Mouse (Mus musculus): ENCODE data around the gene Lrrtm4. TPM values are rescaled to one million over a fixed set of nuclear protein-coding genes. Genes with fewer than 3 reads are reported as not detected.

The Lrrtm4 gene
- polyA plus RNA-seq, 1 experiment from 2014 or later: 1.1 TPM

GRCm38 (mm10) chr6:80554991-80555390, 536.3 kb downstream of the Lrrtm4 start:
- ATAC-seq (ENCODE audit: insufficient read depth, low FRiP score): no peak
- H3K4me3 ChIP-seq (replicated peaks; ENCODE audit: low read length): no peak overlapping the region
- no peaks in the 10 kb centered on the region for H3K27me3 ChIP-seq (ENCODE audit: control insufficient read depth, insufficient read depth, low read length)
- H3K27ac ChIP-seq (ENCODE audit: low read length): no peak overlapping the region
- no peaks in the 10 kb centered on the region for H3K36me3 ChIP-seq (ENCODE audit: control insufficient read depth, insufficient read depth, low read length)
- H3K9ac ChIP-seq (ENCODE audit: low read length): no peak overlapping the region
- no peaks in the 10 kb centered on the region for H3K4me1 ChIP-seq (ENCODE audit: control insufficient read depth, insufficient read depth, low read length)
- no peak overlapping the region for H3K4me2 ChIP-seq (ENCODE audit: low read depth, low read length)
- H3K9me3 ChIP-seq (replicated peaks; ENCODE audit: control insufficient read depth, low read length): no peaks in the 10 kb centered on the region

DNA sequence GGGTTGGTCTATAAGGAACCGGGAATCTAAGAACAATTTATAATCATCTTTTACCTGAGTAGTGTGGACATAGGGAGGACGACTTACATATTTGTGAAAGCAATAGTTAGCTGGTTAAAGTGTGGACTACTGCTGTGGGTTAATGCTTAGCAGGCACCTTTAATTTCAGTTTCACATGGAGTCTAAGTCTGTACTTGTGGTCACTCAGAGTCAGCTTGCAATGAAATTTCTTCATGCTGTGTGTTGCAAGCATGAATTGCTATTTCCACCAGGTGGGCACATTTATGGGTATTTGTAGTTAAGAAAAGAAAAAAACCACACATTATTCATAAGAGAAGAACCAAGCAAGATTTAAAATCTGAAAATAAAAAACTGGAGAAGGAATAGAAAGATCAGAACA, 558.5 kb downstream of the Lrrtm4 start:
- ATAC-seq (ENCODE audit: insufficient read depth, low FRiP score): no peak
- WGBS: 83% methylated on average over 2 of the region's 2 CpGs
- no peak overlapping the region for H3K27ac ChIP-seq (ENCODE audit: low read length)
- no peaks in the 10 kb centered on the region for H3K27me3 ChIP-seq (ENCODE audit: control insufficient read depth, insufficient read depth, low read length)
- no peaks in the 10 kb centered on the region for H3K9me3 ChIP-seq (replicated peaks; ENCODE audit: control insufficient read depth, low read length)
- H3K4me3 ChIP-seq (replicated peaks; ENCODE audit: low read length): no peak overlapping the region
- H3K9ac ChIP-seq (ENCODE audit: low read length): no peak overlapping the region
- no peak overlapping the region for H3K4me2 ChIP-seq (ENCODE audit: low read depth, low read length)
- no peaks in the 10 kb centered on the region for H3K36me3 ChIP-seq (ENCODE audit: control insufficient read depth, insufficient read depth, low read length)
- no peaks in the 10 kb centered on the region for H3K4me1 ChIP-seq (ENCODE audit: control insufficient read depth, insufficient read depth, low read length)

GRCm38 (mm10) chr6:80582225-80582624, 563.5 kb downstream of the Lrrtm4 start:
- H3K4me1 ChIP-seq (ENCODE audit: control insufficient read depth, insufficient read depth, low read length): no peaks in the 10 kb centered on the region

GRCm38 (mm10) chr6:80589776-80590175, 571.1 kb downstream of the Lrrtm4 start:
- H3K4me1 ChIP-seq (ENCODE audit: control insufficient read depth, insufficient read depth, low read length): no peaks in the 10 kb centered on the region
- H3K9me3 ChIP-seq (replicated peaks; ENCODE audit: control insufficient read depth, low read length): no peaks in the 10 kb centered on the region
- no peak overlapping the region for H3K4me3 ChIP-seq (replicated peaks; ENCODE audit: low read length)
- no peak overlapping the region for H3K9ac ChIP-seq (ENCODE audit: low read length)
- ATAC-seq (ENCODE audit: insufficient read depth, low FRiP score): no peak
- H3K27ac ChIP-seq (ENCODE audit: low read length): no peak overlapping the region
- H3K4me2 ChIP-seq (ENCODE audit: low read depth, low read length): no peak overlapping the region
- 67% methylated on average over 1 of the region's 1 CpGs for WGBS
- H3K27me3 ChIP-seq (ENCODE audit: control insufficient read depth, insufficient read depth, low read length): no peaks in the 10 kb centered on the region
- no peaks in the 10 kb centered on the region for H3K36me3 ChIP-seq (ENCODE audit: control insufficient read depth, insufficient read depth, low read length)

More at GRCm38 (mm10) chr6:80582225-80582624, 563.5 kb downstream of the Lrrtm4 start:
- no peaks in the 10 kb centered on the region for H3K27me3 ChIP-seq (ENCODE audit: control insufficient read depth, insufficient read depth, low read length)
- no peaks in the 10 kb centered on the region for H3K36me3 ChIP-seq (ENCODE audit: control insufficient read depth, insufficient read depth, low read length)
- no peaks in the 10 kb centered on the region for H3K9me3 ChIP-seq (replicated peaks; ENCODE audit: control insufficient read depth, low read length)
- H3K27ac ChIP-seq (ENCODE audit: low read length): no peak overlapping the region
- WGBS: 85% methylated on average over 1 of the region's 1 CpGs
- ATAC-seq (ENCODE audit: insufficient read depth, low FRiP score): no peak
- H3K4me3 ChIP-seq (replicated peaks; ENCODE audit: low read length): no peak overlapping the region
- no peak overlapping the region for H3K4me2 ChIP-seq (ENCODE audit: low read depth, low read length)
- no peak overlapping the region for H3K9ac ChIP-seq (ENCODE audit: low read length)

DNA sequence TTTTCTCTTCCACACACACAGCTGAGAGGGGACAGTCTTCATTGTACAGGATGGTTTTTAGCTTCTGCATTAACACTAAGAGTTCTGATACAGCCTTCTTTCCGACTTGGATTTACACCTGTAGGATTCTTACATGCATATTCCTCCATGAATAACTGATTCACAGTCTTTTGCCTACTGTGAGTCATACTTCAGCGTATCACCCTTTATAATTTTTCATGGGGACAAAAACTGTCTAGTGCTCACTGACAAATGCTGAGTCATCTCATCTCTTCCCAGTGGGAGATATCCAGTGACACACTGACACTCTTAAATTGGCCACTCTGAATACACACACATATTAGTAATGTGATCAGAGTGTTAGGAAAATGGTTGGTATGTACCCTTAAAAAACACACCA, 600.8 kb downstream of the Lrrtm4 start:
- WGBS: 80% methylated on average over 2 of the region's 2 CpGs
- no peaks in the 10 kb centered on the region for H3K36me3 ChIP-seq (ENCODE audit: control insufficient read depth, insufficient read depth, low read length)
- no peak overlapping the region for H3K4me2 ChIP-seq (ENCODE audit: low read depth, low read length)
- no peaks in the 10 kb centered on the region for H3K4me1 ChIP-seq (ENCODE audit: control insufficient read depth, insufficient read depth, low read length)
- no peak overlapping the region for H3K27ac ChIP-seq (ENCODE audit: low read length)
- ATAC-seq (ENCODE audit: insufficient read depth, low FRiP score): no peak
- H3K4me3 ChIP-seq (replicated peaks; ENCODE audit: low read length): no peak overlapping the region
- no peak overlapping the region for H3K9ac ChIP-seq (ENCODE audit: low read length)
- H3K9me3 ChIP-seq (replicated peaks; ENCODE audit: control insufficient read depth, low read length): no peaks in the 10 kb centered on the region
- H3K27me3 ChIP-seq (ENCODE audit: control insufficient read depth, insufficient read depth, low read length): no peaks in the 10 kb centered on the region

DNA sequence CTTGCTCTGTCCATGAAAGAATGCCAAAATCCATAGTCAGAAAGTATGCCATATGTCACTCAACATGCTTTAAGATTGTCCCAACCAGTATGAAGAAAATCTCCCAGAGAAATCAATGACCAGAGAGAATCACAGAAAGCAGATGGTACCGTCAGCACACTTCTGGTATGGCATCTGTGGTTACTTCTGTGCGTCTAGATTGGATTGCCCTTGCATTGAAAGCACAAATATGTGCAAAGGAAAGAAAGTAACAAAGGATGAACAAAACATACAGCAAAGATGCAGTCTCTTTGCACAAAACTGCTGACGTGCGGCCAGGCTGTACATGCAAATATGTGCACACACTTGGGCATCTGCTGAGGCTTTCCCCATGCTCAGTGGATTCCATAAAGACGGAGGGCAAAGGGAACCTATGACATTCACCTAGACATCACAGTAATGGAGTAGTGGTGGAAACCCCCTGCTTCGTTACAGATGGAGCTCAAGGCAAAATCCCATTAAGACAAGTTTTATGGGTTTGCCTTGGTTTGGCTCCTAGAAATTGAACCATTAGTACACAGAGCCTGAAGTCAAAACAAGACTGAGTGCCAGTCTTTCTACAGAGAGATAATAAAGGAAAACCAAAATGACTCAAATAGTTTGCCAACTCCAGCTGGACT, 604.1 kb downstream of the Lrrtm4 start:
- Histone ChIP-seq H3K27ac (ENCODE audit: low read length) (no peak overlapping the region), H3K9me3 (replicated peaks; ENCODE audit: control insufficient read depth, low read length) (no peaks in the 10 kb centered on the region), H3K27me3 (ENCODE audit: control insufficient read depth, insufficient read depth, low read length) (no peaks in the 10 kb centered on the region), H3K4me1 (ENCODE audit: control insufficient read depth, insufficient read depth, low read length) (no peaks in the 10 kb centered on the region), H3K36me3 (ENCODE audit: control insufficient read depth, insufficient read depth, low read length) (no peaks in the 10 kb centered on the region), H3K4me2 (ENCODE audit: low read depth, low read length) (no peak overlapping the region), H3K4me3 (replicated peaks; ENCODE audit: low read length) (no peak overlapping the region), H3K9ac (ENCODE audit: low read length) (no peak overlapping the region)
- ATAC-seq (ENCODE audit: insufficient read depth, low FRiP score): no peak
- 88% methylated on average over 6 of the region's 6 CpGs for WGBS

DNA sequence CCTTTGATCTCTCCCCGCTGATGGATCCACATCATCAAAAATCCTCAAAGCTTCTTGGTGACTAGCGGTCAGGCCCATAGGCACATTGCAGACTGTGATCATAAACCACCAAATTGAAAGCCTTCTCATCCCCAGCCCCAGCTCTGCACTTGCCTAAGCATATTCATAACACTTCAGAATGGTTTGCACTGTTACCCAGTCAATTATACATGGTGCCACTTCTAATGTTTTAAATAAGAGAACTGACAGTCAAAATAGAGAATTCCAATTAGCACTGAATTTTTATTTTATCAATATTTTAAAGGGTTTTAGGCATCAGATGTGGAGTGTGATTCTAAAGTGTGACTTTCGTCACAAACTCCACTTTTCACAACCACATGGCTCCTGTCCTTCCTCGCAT, 606.8 kb downstream of the Lrrtm4 start:
- H3K27ac ChIP-seq (ENCODE audit: low read length): no peak overlapping the region

DNA sequence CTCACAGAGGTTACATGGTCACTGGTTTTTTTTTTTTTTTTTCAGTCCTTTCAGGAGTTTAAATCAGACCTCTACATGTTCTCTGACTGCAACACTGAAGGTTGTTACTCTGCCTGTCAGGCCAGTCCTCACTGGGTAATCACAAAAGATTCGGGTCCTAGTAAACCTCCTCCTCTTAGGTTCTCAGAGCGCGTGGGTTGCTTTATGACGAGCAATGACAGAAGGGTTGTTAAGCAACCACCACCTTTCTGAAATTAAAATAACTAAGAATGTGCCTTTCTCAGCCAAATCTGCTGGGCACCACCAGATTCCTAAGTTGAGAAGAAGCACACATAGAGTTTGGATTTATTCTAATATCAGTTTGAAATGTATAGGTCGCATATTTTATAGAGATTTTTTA, 644.1 kb downstream of the Lrrtm4 start:
- no peak for ATAC-seq (ENCODE audit: insufficient read depth, low FRiP score)
- Histone ChIP-seq H3K27ac (ENCODE audit: low read length) (no peak overlapping the region), H3K9ac (ENCODE audit: low read length) (no peak overlapping the region), H3K36me3 (ENCODE audit: control insufficient read depth, insufficient read depth, low read length) (no peaks in the 10 kb centered on the region), H3K27me3 (ENCODE audit: control insufficient read depth, insufficient read depth, low read length) (no peaks in the 10 kb centered on the region), H3K4me2 (ENCODE audit: low read depth, low read length) (no peak overlapping the region), H3K9me3 (replicated peaks; ENCODE audit: control insufficient read depth, low read length) (no peaks in the 10 kb centered on the region), H3K4me3 (replicated peaks; ENCODE audit: low read length) (no peak overlapping the region), H3K4me1 (ENCODE audit: control insufficient read depth, insufficient read depth, low read length) (no peaks in the 10 kb centered on the region)
- 80% methylated on average over 5 of the region's 5 CpGs for WGBS

More for the DNA sequence above, 606.8 kb downstream of the Lrrtm4 start:
- H3K9ac ChIP-seq (ENCODE audit: low read length): no peak overlapping the region
- H3K27me3 ChIP-seq (ENCODE audit: control insufficient read depth, insufficient read depth, low read length): no peaks in the 10 kb centered on the region
- no peaks in the 10 kb centered on the region for H3K4me1 ChIP-seq (ENCODE audit: control insufficient read depth, insufficient read depth, low read length)
- WGBS: 88% methylated on average over 4 of the region's 4 CpGs
- H3K9me3 ChIP-seq (replicated peaks; ENCODE audit: control insufficient read depth, low read length): no peaks in the 10 kb centered on the region
- no peak overlapping the region for H3K4me3 ChIP-seq (replicated peaks; ENCODE audit: low read length)
- ATAC-seq (ENCODE audit: insufficient read depth, low FRiP score): no peak
- no peak overlapping the region for H3K4me2 ChIP-seq (ENCODE audit: low read depth, low read length)
- H3K36me3 ChIP-seq (ENCODE audit: control insufficient read depth, insufficient read depth, low read length): no peaks in the 10 kb centered on the region

DNA sequence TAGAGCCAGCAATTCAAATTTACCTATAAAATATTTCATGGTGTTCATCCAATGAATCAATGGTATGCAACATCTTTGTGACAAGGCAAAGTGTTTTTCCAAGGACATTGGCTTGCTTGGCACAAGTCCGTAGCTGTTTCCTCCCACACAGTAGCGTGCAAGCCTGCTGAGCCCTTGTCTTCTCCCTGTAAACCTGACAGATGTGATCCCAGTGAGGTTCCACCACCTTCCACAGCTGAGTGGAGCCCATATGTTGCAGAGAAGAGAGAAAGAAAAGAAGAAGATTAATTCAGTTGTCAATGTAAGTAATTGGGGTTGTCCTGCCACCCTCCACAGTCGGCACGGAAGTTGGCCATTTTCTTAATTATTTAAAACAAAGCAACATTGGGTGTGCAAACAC, 645.4 kb downstream of the Lrrtm4 start:
- H3K4me3 ChIP-seq (replicated peaks; ENCODE audit: low read length): no peak overlapping the region
- no peaks in the 10 kb centered on the region for H3K27me3 ChIP-seq (ENCODE audit: control insufficient read depth, insufficient read depth, low read length)
- no peak for ATAC-seq (ENCODE audit: insufficient read depth, low FRiP score)
- H3K4me2 ChIP-seq (ENCODE audit: low read depth, low read length): no peak overlapping the region
- no peaks in the 10 kb centered on the region for H3K36me3 ChIP-seq (ENCODE audit: control insufficient read depth, insufficient read depth, low read length)
- WGBS: 78% methylated on average over 4 of the region's 4 CpGs
- no peaks in the 10 kb centered on the region for H3K9me3 ChIP-seq (replicated peaks; ENCODE audit: control insufficient read depth, low read length)
- H3K27ac ChIP-seq (ENCODE audit: low read length): no peak overlapping the region
- no peaks in the 10 kb centered on the region for H3K4me1 ChIP-seq (ENCODE audit: control insufficient read depth, insufficient read depth, low read length)
- no peak overlapping the region for H3K9ac ChIP-seq (ENCODE audit: low read length)

Data from stomach, embryonic 16.5 days (tissue).